Mouse (Mus musculus): ENCODE results near the gene Fam162b. TPM values are rescaled to one million over a fixed set of nuclear protein-coding genes. Genes with fewer than 3 reads are reported as not detected.

Fam162b gene
- total RNA-seq, 2 experiments from 2014 or later: not detected

Other genes with a start within 250 kb of the Fam162b start
- under 1 TPM in 1 of 2 experiments, not detected in 1; 0.46 TPM for gene Gm49339, start 109.9 kb downstream of the Fam162b start, total RNA-seq (2021)
- under 1 TPM; 0.64 to 0.84 TPM for gene Lilr4b, start 109.9 kb downstream of the Fam162b start, total RNA-seq (2021)
- under 1 TPM; 0.43 to 0.79 TPM for gene Lilrb4a, start 99.6 kb downstream of the Fam162b start, total RNA-seq (2021)
- gene Gprc6a, start 40.9 kb upstream of the Fam162b start, total RNA-seq (2021): not detected
- gene Rfx6, start 87.2 kb upstream of the Fam162b start, total RNA-seq (2021): not detected